Mouse (Mus musculus) heart, embryonic 12.5 days (tissue): ENCODE data around the gene Slc36a3. TPM values are rescaled to one million over a fixed set of nuclear protein-coding genes. Genes with fewer than 3 reads are reported as not detected.

Experiments
- ATAC-seq: fragments of 200-750 bp; cut with Nextera tagmentation; 2 replicates; pipeline ENCODE4 v1.8.0; 2017; ENCODE audit warnings: moderate TSS enrichment, moderate library complexity; ENCODE audit not compliant: insufficient number of reproducible peaks, low FRiP score
- H3K27ac ChIP-seq: fragments of 300-500 bp; sonication (generic); 2 replicates; pipeline ENCODE4 v1.5.1; 2016; ENCODE audit warnings: mild to moderate bottlenecking, moderate library complexity; ENCODE audit not compliant: poor library complexity, severe bottlenecking
- H3K27me3 ChIP-seq: fragments of 300-500 bp; sonication (generic); replicated peaks from 2 replicates; pipeline ENCODE4 v1.6.1; 2016; ENCODE audit warnings: mild to moderate bottlenecking, moderate library complexity
- H3K36me3 ChIP-seq: fragments of 300-500 bp; sonication (generic); 2 replicates; pipeline ENCODE4 v1.6.1; 2016; ENCODE audit warnings: mild to moderate bottlenecking, moderate library complexity
- H3K4me1 ChIP-seq: fragments of 300-500 bp; sonication (generic); replicated peaks from 2 replicates; pipeline ENCODE4 v1.6.1; 2016; ENCODE audit warnings: mild to moderate bottlenecking
- H3K4me2 ChIP-seq: fragments of 300-500 bp; sonication (generic); 2 replicates; pipeline ENCODE4 v1.6.1; 2016; ENCODE audit warnings: mild to moderate bottlenecking, moderate library complexity
- H3K4me3 ChIP-seq: fragments of 300-500 bp; sonication (generic); 2 replicates; pipeline ENCODE4 v1.5.1; 2016; ENCODE audit warnings: mild to moderate bottlenecking
- H3K9ac ChIP-seq: fragments of 300-500 bp; sonication (generic); 2 replicates; pipeline ENCODE4 v1.6.1; 2016; ENCODE audit warnings: mild to moderate bottlenecking, moderate library complexity
- H3K9me3 ChIP-seq: fragments of 300-500 bp; sonication (generic); replicated peaks from 2 replicates; pipeline ENCODE4 v1.6.1; 2016; ENCODE audit warnings: mild to moderate bottlenecking, moderate library complexity
- WGBS: fragments of 180-500 bp; shearing (Covaris S2); methylation state at CpG from one replicate; pipeline ENCODE4 v1.1.7; 2016; 5-methylcytosine and 5-hydroxymethylcytosine counted together
- polyA plus RNA-seq: library from polyadenylated mRNA; unstranded; fragments of >200 nt; fragmentation: Nextera tagmentation; extraction: Ambion mirVana; gene quantifications from 2 replicates; pipeline ENCODE4 v1.2.1, GENCODE M21; 2016

The Slc36a3 gene
- polyA plus RNA-seq, 1 experiment from 2014 or later: not detected

DNA sequence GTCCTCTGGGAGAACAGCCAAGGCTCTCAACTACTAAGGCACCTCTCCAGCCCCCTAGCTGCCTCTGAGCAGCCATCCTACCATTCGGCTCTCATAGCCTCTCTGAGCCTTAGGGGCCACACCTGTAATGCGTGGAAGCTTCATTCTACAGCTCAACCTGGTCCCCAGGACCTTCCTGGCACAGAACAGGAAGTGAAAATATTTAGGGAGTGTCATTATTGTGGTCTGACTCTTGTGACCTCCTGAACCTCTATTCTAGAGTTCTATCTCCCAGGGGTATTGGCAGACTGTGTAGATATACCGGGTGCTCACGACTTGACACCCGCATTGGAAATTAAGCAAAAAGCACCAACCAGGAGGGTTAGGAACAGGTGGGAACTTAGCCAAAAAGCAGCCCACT, 75.3 kb downstream of the Slc36a3 start:
- Histone ChIP-seq H3K4me2 (peak overlapping the region; percentile 89; the same call in 1 of the 2 replicates), H3K9me3 (peaks cover 4% of the 10 kb centered on the region; the same call in 1 of the 2 replicates), H3K27ac (no peak overlapping the region; the same call in 1 of the 2 replicates), H3K27me3 (no peaks in the 10 kb centered on the region), H3K4me3 (no peak overlapping the region), H3K9ac (no peak overlapping the region), H3K4me1 (peaks cover 52% of the 10 kb centered on the region), H3K36me3 (no peaks in the 10 kb centered on the region)
- ATAC-seq: no peak
- WGBS: 87% methylated on average over 5 of the region's 5 CpGs

DNA sequence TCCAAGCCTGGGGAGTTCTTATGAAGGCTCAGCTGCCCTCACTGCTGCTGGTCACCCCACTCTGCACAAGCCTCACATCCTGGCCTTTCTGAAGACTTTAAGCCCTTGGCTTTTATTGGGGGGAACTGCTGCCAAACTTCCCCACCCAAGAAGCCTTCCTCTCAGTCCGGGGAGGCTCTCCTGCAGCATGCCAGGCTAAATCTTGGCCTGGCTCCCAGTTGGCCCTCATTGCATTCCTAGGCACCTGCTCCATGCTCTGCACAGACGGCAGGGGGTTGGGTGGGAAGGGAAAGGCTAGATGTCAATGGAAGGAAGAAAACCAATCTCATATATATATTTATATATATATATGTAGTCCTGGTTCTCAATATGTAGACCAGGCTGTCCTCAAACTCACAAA, 75.9 kb downstream of the Slc36a3 start:
- 0 out of 2 replicates have a peak overlapping the region, but pooled peaks have one; percentile 1 for H3K9ac ChIP-seq
- no peak for ATAC-seq
- no peaks in the 10 kb centered on the region for H3K36me3 ChIP-seq
- H3K4me2 ChIP-seq: peak overlapping the region; percentile 41
- H3K4me3 ChIP-seq: no peak overlapping the region
- H3K4me1 ChIP-seq: peaks cover 52% of the 10 kb centered on the region
- peaks cover 4% of the 10 kb centered on the region; the same call in 1 of the 2 replicates for H3K9me3 ChIP-seq
- H3K27me3 ChIP-seq: no peaks in the 10 kb centered on the region
- peak overlapping the region; percentile 59 for H3K27ac ChIP-seq
- WGBS: 41% methylated on average over 2 of the region's 2 CpGs

Other genes with a start within 250 kb of the Slc36a3 start
- gene Gpx3, start 249.3 kb downstream of the Slc36a3 start, polyA plus RNA-seq: 1,404 and 1,433 TPM in 2 replicates
- 23.1 and 23.6 TPM in 2 replicates for gene Tnip1, start 188.8 kb downstream of the Slc36a3 start, polyA plus RNA-seq
- gene Anxa6, start 118.3 kb downstream of the Slc36a3 start, polyA plus RNA-seq: 335 and 339 TPM in 2 replicates
- 17.5 and 19.0 TPM in 2 replicates for gene Ccdc69, start 73.6 kb downstream of the Slc36a3 start, polyA plus RNA-seq
- 49.4 and 49.9 TPM in 2 replicates for gene Gm2a, start 53.6 kb downstream of the Slc36a3 start, polyA plus RNA-seq
- gene Slc36a2, start 33.4 kb upstream of the Slc36a3 start, polyA plus RNA-seq: 2.8 and 3.4 TPM in 2 replicates
- 0.63 and 1.3 TPM in 2 replicates for gene Slc36a1, start 52.6 kb upstream of the Slc36a3 start, polyA plus RNA-seq
- gene Fat2, start 184.9 kb upstream of the Slc36a3 start, polyA plus RNA-seq: not detected in 2 replicates